Mouse (Mus musculus): ENCODE measurements around the gene Ogfrl1. TPM values are rescaled to one million over a fixed set of nuclear protein-coding genes. Genes with fewer than 3 reads are reported as not detected.

Gene Ogfrl1
- polyA plus RNA-seq (2012; rRNA removed) = 17.7 and 18.9 TPM in 2 replicates

GRCm38 (mm10) chr1:23397623-23398022 is at the start of gene Ogfrl1:
TSS of gene Ogfrl1 (minus strand) at chr1:23397772.

